Mouse (Mus musculus): Measurements from ENCODE around the gene Nmi. TPM values are rescaled to one million over a fixed set of nuclear protein-coding genes. Genes with fewer than 3 reads are reported as not detected.

Nmi gene
- polyA plus RNA-seq, 1 experiment, result 18.8 TPM

- DNase-seq (ENCODE audit: low read depth, low spot score), result no peak
- WGBS, result 68% methylated on average over 6 of the region's 6 CpGs
Observed at GRCm38 (mm10) chr2:51948105-51948830, 25.0 kb downstream of the Nmi start.

GRCm38 (mm10) chr2:51945812-51946211, 27.5 kb downstream of the Nmi start:
- WGBS, result 54% methylated on average over 2 of the region's 2 CpGs
- DNase-seq (ENCODE audit: low read depth, low spot score), result no peak

GRCm38 (mm10) chr2:51941832-51942231, 31.5 kb downstream of the Nmi start:
- no peak for DNase-seq (ENCODE audit: low read depth, low spot score)
- 90% methylated on average over 7 of the region's 7 CpGs for WGBS

- 44% methylated on average over 3 of the region's 3 CpGs for WGBS
Observed at GRCm38 (mm10) chr2:51938750-51939149, 34.5 kb downstream of the Nmi start.

GRCm38 (mm10) chr2:51937004-51937403, 36.3 kb downstream of the Nmi start:
- no peak for DNase-seq (ENCODE audit: low read depth, low spot score)
- 73% methylated on average over 6 of the region's 6 CpGs for WGBS

More at GRCm38 (mm10) chr2:51938750-51939149, 34.5 kb downstream of the Nmi start:
- no peak for DNase-seq (ENCODE audit: low read depth, low spot score)

- no peak for DNase-seq (ENCODE audit: low read depth, low spot score)
Observed at GRCm38 (mm10) chr2:51936585-51936984, 36.7 kb downstream of the Nmi start.

GRCm38 (mm10) chr2:51935921-51936320, 37.4 kb downstream of the Nmi start:
- no peak for DNase-seq (ENCODE audit: low read depth, low spot score)
- WGBS, result 93% methylated on average over 7 of the region's 7 CpGs

More at GRCm38 (mm10) chr2:51936585-51936984, 36.7 kb downstream of the Nmi start:
- WGBS, result 71% methylated on average over 3 of the region's 3 CpGs

- under 1% methylated on average over 48 of the region's 48 CpGs for WGBS
- peak; percentile 54 for DNase-seq (ENCODE audit: low read depth, low spot score)
Observed at GRCm38 (mm10) chr2:51934574-51935334, 38.5 kb downstream of the Nmi start, which contains the start of gene Rbm43. Rbm43 (minus strand) TSS chr2:51935163.

GRCm38 (mm10) chr2:51933341-51934134, 39.8 kb downstream of the Nmi start:
- DNase-seq (ENCODE audit: low read depth, low spot score), result no peak
- 64% methylated on average over 12 of the region's 12 CpGs for WGBS

- 80% methylated on average over 7 of the region's 7 CpGs for WGBS
Observed at GRCm38 (mm10) chr2:51931241-51931640, 42.1 kb downstream of the Nmi start.

GRCm38 (mm10) chr2:51914944-51915680, 58.2 kb downstream of the Nmi start:
- DNase-seq (ENCODE audit: low read depth, low spot score), result peak; percentile 32
- 11% methylated on average over 5 of the region's 5 CpGs for WGBS

More at GRCm38 (mm10) chr2:51931241-51931640, 42.1 kb downstream of the Nmi start:
- no peak for DNase-seq (ENCODE audit: low read depth, low spot score)

- no peak for DNase-seq (ENCODE audit: low read depth, low spot score)
Observed at GRCm38 (mm10) chr2:51914532-51914931, 58.8 kb downstream of the Nmi start.

GRCm38 (mm10) chr2:51912740-51913139, 60.6 kb downstream of the Nmi start:
- no peak for DNase-seq (ENCODE audit: low read depth, low spot score)
- WGBS, result 51% methylated on average over 6 of the region's 6 CpGs

More at GRCm38 (mm10) chr2:51914532-51914931, 58.8 kb downstream of the Nmi start:
- 42% methylated on average over 7 of the region's 7 CpGs for WGBS

- no peak for DNase-seq (ENCODE audit: low read depth, low spot score)
- 64% methylated on average over 2 of the region's 2 CpGs for WGBS
Observed at GRCm38 (mm10) chr2:51911864-51912263, 61.4 kb downstream of the Nmi start.

GRCm38 (mm10) chr2:51907538-51908110, 65.7 kb downstream of the Nmi start:
- WGBS, result 51% methylated on average over 4 of the region's 4 CpGs
- DNase-seq (ENCODE audit: low read depth, low spot score), result no peak

- DNase-seq (ENCODE audit: low read depth, low spot score), result no peak
- 77% methylated on average over 8 of the region's 8 CpGs for WGBS
Observed at GRCm38 (mm10) chr2:51905637-51906036, 67.7 kb downstream of the Nmi start.

Data from large intestine, adult 2 months (tissue).